Mouse (Mus musculus) right cerebral cortex, adult 18-20 months (tissue): ENCODE measurements around the gene Cenpp.
"Not testable (repeated sequence)": the region's sequence is repeated elsewhere in the genome, so short reads cannot be mapped to it uniquely, and the experiment has no call there.

Source experiments
- DNase-seq: peaks from one replicate; pipeline ENCODE4 v3.0.0; 2022; ENCODE audit warnings: mixed read lengths

The Cenpp gene

GRCm38 (mm10) chr13:49603603-49604002 lies 49.0 kb downstream of the Cenpp start:
- DNase-seq = no peak

- not testable (repeated sequence) for DNase-seq
Measured at GRCm38 (mm10) chr13:49602541-49602940, 50.0 kb downstream of the Cenpp start.

- DNase-seq = no peak
Measured at GRCm38 (mm10) chr13:49586062-49586461, 66.5 kb downstream of the Cenpp start.

- no peak for DNase-seq
Measured at GRCm38 (mm10) chr13:49584307-49585005, 68.1 kb downstream of the Cenpp start.

- DNase-seq = no peak
Measured at GRCm38 (mm10) chr13:49583859-49584258, 68.7 kb downstream of the Cenpp start.

GRCm38 (mm10) chr13:49581541-49582530 lies 70.7 kb downstream of the Cenpp start, which contains the start of gene Omd:
TSS of gene Omd (plus strand) at chr13:49582462.
- DNase-seq = no peak

GRCm38 (mm10) chr13:49571418-49571817 lies 81.2 kb downstream of the Cenpp start:
- DNase-seq = no peak

GRCm38 (mm10) chr13:49570371-49570770 lies 82.2 kb downstream of the Cenpp start:
- DNase-seq = no peak

- DNase-seq = no peak
Measured at GRCm38 (mm10) chr13:49564347-49564746, 88.2 kb downstream of the Cenpp start.

GRCm38 (mm10) chr13:49560886-49561285 lies 91.7 kb downstream of the Cenpp start:
- DNase-seq = no peak

GRCm38 (mm10) chr13:49559185-49559584 lies 93.4 kb downstream of the Cenpp start:
- DNase-seq = no peak

GRCm38 (mm10) chr13:49556924-49557323 lies 95.7 kb downstream of the Cenpp start:
- no peak for DNase-seq

- no peak for DNase-seq
Measured at GRCm38 (mm10) chr13:49556203-49556602, 96.4 kb downstream of the Cenpp start.

- no peak for DNase-seq
Measured at GRCm38 (mm10) chr13:49554519-49554918, 98.1 kb downstream of the Cenpp start.

- no peak for DNase-seq
Measured at GRCm38 (mm10) chr13:49549616-49550015, 103.0 kb downstream of the Cenpp start.

- DNase-seq = no peak
Measured at GRCm38 (mm10) chr13:49547563-49548150, 104.9 kb downstream of the Cenpp start.

GRCm38 (mm10) chr13:49546517-49546916 lies 106.1 kb downstream of the Cenpp start:
- DNase-seq = no peak

GRCm38 (mm10) chr13:49545646-49546045 lies 106.9 kb downstream of the Cenpp start:
- no peak for DNase-seq

GRCm38 (mm10) chr13:49544279-49544678 lies 108.3 kb downstream of the Cenpp start, which contains the start of gene Aspn:
TSS of gene Aspn (plus strand) at chr13:49544443.
- no peak for DNase-seq

- no peak for DNase-seq
Measured at GRCm38 (mm10) chr13:49538693-49539092, 113.9 kb downstream of the Cenpp start.

GRCm38 (mm10) chr13:49536946-49537345 lies 115.6 kb downstream of the Cenpp start:
- DNase-seq = no peak

GRCm38 (mm10) chr13:49530636-49531035 lies 121.9 kb downstream of the Cenpp start:
- no peak for DNase-seq

GRCm38 (mm10) chr13:49526235-49526634 lies 126.3 kb downstream of the Cenpp start:
- DNase-seq = no peak
